Mouse (Mus musculus) induced T-regulatory cell, adult 2 months (primary cell): ENCODE measurements at regions not wholly inside any gene's neighbourhood (a gene's known extent, or its start where the extent isn't known, plus 50 kb on each side); places are given as distances from the start of the nearest gene placed in this dataset.

Source experiments
- DNase-seq: peaks from one replicate; pipeline ENCODE4 v3.0.0-alpha.2; 2012; ENCODE audit warnings: low read depth

DNA sequence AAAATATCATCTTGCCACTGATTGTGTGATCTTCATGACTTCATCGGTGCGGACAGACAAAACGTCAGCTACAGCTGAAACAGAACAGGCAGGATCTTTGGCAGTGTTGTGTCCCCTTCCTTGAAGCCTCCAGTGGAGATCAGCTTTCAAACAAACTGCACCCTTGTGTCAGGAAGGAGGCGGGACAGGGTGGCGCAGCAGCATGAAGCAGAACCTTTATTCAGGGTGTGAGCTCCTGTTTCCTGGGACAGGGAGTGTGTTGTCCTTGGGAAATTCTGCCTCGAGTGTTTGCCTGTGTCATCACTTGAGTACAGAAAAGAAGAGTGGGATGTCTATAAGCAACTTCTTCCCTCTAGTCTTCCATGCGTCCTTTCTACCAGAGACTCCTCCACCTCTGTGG, 232.7 kb upstream of the A1bg start:
- no peak for DNase-seq

DNA sequence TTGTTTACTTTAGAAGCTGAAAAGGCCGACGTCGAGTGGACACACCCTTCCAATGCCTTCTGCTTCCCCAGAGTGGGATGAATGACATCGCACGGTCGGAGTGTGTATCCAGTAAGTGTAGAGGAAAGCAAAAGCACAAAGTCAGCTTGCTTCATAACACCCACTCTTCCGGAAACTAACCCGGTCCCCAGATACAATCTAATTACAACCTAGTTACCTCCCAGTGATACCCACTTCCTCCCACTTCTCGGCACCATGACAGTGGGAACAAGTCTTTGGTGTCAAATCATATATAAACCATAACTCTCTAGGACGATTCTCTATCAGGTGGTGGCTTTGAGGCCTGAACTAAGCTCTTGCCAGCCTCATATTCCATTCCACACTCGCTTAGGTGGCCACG, 231.4 kb upstream of the A1bg start:
- peak; percentile 46 for DNase-seq

DNA sequence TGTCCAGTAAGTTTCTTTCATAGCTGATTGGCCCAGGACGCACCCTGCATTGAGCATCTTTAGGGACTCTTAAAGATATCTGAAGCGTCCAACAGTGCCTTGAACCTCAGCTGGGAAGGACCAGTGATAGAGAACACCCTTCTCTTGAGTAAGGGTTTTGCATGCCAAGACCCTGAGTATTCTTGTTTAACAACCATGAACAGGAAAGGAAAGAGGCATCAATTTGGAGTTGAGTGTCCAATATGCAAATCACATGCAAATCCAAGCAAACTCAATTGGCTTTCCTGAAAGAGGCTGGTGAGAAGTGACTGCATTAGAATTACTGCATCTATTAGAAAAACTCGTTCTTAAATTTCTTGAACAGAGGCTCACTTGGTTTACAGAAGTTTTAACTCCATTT, 220.0 kb upstream of the A1bg start:
- no peak for DNase-seq

DNA sequence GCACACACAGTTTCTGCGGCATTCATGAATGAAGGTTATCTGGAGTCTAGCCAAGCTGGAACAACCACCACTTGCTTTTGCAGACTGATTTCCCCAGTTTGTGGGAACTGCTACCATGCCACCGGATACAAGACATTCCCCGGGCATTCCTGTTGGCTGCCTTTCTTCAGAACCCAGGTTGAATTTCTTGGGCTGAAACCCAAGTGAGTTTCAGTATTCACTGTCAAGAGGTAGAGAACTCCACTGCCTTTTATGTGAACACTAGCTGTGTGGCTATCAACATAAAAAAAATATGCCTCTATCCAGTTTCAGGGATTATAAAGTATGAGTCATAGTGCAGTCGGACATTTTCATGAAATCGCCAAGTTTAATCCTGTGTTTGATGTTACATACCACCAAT, 216.3 kb upstream of the A1bg start:
- no peak for DNase-seq

DNA sequence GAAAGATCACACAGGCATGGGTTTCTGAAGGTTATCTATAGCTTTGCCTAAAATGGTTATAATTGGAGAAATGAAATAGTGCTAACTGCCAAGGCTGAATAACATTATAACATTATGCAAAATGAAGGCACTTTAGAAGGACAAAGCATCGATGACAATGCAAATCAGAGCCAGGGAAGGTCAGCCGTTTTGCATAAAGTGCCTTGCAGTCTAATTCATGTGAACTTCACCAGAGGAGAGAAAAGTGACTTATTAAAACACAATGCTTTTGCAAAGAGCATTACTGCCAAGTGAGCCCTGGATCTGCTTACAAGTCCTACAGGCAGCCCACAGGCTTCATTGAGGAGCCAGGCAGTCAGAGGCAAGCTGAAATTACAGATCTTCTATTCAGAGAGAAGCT, 214.0 kb upstream of the A1bg start:
- no peak for DNase-seq

DNA sequence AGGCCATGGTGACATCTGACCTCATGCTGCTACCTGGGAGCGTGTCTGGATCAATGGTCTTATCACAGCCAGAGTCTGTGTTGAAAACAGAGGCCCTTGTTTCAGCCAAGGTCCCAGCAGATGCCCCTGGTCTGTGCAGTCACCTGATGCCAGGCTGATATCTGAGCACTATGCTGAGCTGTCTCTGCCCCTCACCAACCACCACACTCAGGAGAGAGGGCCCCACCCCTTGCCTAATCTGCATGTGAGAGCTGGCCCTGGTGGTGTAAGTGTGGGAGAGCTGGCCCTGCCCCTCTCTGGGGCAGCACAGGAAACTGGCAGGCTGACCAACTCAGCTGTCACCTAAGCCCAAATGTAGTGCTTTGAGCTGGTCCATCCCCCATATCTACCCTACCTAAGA, 210.5 kb upstream of the A1bg start:
- no peak for DNase-seq

DNA sequence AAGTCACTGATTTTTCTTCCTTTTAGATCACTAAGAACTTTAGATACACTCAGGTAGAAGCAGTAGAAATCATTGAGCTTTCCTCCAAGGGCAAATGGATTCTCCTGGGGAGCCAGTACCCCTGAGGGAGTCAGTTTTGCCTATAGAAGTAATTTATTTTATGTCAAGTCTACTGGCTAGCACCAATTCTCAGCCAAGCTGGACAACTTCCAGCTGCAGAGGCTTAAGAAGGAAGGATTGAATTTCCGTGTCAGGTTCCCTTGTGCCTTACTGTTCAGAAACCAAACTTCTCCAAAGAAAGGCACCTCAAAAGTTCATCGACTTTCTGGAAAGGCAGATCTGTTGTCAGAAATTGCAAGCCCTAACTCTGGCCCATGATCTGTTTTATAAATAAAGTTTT, 205.2 kb upstream of the A1bg start:
- DNase-seq, result no peak

DNA sequence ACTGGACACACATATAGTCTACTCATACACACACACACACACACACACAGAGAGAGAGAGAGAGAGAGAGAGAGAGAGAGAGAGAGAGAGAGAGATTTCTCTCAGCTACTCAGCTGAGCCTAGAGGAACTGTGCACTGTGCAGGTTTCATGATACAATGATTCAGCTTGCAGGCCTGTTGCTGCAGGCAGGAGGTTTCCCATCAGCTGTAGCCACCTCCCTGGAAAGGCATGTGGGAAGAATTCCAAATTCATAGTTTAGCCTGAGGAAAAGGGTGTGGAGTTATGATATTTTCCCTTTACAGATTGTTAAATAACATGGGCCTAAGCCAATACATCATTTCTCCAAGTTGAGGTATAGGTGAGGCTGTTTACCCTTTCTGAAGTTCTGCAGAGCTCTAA, 204.3 kb upstream of the A1bg start:
- no peak for DNase-seq

DNA sequence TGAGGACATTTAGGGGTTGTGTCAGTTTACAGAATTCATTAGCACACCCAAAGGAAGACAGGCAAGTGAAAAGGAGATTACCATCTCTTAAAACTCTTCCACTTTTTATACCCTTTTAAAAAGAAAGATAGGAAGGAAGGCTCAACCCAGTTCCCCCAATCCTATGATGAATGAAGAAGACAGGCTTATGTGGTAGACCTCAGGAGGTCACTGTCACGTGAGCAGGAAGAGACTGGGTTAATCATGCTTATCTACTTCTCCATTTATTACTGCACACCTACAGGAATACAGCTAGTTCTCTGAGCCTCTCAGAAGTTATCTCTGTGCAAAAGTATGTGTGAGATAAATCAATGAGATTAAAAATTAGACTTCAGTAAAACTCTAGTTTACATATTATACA, 194.1 kb upstream of the A1bg start:
- DNase-seq, result no peak

DNA sequence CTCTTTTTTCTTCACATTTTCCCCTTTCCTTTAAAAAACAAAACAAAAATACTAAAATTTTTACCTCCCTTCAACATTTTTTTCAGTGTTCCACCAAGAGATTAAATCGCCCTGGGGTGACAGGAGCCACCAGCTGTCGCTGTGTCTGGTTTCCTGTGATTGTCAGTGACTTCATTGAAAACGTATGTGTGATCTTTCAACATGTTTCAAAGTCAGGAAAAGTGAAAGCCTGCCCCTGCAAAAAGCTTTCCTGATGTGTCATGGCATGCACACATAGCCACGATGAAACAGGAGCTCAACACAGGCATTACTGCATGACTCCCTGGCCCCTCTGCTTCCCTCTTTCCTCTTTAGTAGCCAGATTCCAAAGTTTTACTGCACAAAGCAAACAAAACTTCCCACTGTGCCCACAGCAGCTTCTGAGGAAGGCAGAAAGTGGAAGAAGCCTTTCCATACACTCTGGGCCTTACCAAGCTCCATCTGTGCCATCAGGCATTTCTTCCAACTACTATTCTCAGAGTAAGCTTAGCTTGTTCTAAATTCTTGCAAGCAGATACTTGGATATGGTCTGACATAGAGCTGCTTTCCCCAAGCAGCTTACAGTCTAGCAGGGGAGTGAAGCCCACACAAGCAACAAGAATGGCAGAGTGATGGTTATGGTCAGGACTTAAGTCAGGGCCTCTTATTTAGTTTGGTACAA, 186.8 kb upstream of the A1bg start:
- DNase-seq, result no peak

DNA sequence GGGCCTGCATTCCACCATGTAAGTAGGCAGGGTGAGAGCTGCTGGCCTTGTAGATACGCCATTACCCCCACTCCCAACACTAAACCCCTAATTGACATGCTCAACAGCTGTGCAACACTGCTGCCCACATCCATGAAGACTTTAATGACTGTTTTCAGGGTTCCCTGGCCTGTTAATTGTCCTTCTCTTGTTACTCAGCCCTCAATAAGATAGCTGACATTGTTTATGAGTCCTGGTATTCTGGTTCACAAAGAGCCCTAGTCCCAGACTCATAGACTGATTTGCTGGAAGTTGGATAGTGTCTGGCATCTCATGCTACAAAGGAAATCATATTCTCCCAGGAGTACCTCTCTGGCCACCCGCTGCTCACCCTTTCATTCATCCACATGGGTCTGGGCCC, 186.1 kb upstream of the A1bg start:
- no peak for DNase-seq

DNA sequence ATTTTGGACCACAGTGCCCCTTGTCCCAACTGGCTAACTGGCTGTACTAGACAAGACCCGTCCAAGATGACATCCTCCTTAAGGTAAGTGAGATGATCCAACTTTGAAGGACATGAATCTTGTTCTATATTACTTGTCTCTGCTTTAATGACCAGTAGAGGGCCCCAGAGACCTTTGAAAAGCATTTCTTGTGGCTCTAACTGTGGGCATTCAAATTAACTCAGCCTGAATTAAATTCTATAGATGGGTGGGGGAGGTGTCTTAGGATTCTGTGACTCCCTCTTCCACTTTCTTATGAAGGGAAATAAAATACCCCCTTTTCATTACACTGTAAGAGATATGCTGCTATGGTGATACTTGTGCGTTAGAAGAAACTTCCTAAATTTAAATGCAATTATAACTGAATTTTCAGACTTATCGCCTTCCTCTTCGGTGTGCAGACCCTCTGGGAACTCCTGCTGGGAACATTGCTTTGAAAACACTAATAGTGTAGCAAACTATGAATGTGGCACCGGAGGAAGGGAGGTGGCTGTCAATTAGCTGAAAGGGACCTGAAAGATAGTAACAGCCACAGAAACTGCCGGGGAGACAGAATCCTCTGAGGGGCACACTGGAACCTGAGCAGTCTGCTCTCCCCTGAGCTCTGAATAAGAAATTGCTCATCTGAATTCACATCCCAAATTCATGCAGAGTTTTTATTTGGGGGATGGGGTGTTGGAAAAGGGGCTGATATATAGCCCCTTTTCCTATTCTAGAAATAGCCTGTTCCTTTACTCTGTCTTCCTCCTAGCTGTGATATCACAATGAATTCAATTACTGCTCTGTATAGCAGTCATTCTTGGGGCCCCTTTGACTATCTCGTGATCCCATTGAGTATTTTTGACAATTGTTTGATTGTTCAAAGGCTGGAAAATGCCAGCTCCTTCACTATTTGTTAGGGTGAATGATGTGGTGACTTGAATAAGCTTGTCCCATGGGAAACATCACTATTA, 179.9 kb upstream of the A1bg start:
- peak; percentile 61 for DNase-seq

DNA sequence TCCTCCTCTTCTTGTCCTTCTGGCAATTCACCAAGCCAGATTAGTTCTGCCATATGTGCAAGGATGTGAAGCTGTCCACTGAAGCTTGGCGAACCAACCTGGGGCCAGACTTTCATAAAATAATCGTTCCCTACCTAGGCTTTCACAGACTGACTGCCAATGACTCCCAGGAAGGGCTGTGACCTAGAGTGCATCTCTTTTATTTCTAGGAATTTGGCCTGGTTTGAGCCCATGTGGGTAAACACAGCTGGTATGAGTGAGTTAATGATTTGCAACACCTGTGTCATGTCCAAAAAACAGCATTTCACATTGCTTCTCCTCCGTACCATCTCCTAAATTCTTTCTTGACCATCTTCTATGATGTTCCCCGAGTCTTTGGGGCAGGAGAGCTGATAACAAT, 178.0 kb upstream of the A1bg start:
- DNase-seq, result no peak

DNA sequence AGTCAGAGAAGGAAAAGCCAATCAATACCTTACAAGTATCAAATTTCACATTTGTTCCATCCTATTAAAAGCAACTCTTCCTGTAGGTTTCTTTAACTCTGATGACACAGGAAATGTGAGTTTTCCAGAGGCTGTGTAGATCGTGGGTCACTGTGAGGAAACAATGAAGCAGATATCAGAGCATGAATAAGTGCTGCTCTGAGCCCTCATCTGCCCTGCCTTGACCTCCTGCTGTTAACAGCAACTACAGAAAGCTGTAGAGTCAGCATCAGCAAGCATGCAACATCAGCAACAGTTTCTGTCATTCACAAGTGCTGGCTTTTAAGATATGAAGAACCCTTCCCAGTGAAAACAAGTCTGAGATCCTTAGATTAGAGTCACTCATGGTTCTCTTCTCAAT, 176.2 kb upstream of the A1bg start:
- DNase-seq, result no peak

DNA sequence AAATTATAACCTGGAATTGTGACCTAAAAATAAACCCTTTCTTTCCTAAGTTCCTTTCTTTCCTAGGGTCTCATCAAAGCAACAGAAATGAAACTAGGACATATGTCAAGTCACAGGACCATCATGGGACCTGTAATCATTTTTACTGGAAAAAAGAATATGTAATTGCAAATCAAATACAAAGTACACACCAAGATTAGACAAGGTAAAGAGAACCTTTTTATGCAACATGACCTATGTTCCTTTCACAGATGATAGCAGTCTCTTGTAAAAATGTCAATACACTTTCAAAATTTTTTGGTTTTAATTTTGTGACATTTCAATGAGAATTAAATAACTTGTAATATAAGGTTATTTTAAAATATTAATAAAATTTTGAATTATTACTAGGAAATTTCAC, 175.7 kb upstream of the A1bg start:
- no peak for DNase-seq

DNA sequence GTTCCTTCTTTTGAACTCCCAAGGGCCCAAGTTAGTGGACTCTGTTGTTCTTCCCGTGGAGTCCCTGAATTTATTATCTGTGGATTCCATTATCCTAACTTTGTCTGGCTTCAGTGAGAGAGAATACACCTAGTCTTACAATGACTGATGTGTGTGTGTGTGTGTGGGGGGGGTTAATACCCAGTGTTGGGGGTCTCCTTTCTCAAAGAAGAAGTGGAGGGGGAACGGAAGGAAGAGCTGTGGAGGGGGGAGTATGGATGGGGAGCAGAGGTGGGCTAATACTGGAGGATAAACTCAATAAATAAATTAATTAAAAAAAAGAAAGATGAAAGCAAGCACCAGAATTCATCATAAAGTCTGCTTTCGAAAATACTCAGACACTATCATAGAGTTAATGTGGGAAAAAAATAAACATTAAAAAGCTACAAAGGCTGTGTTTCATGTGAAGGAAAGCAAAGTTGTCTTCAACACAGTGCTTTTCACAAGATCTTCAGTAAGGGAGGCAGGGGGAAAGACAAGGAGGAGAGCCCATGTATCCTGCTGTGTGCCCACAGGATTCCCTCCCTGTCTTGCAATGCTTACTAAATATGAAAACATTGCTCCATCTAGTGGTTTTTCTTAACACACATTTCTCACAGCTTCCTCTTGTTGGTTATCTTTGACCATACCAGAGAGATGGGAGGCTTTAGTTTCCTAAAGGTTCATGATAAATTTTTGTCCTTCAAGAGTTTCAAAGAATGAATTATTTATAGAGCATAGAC, 173.4 kb upstream of the A1bg start:
- peak; percentile 6 for DNase-seq

DNA sequence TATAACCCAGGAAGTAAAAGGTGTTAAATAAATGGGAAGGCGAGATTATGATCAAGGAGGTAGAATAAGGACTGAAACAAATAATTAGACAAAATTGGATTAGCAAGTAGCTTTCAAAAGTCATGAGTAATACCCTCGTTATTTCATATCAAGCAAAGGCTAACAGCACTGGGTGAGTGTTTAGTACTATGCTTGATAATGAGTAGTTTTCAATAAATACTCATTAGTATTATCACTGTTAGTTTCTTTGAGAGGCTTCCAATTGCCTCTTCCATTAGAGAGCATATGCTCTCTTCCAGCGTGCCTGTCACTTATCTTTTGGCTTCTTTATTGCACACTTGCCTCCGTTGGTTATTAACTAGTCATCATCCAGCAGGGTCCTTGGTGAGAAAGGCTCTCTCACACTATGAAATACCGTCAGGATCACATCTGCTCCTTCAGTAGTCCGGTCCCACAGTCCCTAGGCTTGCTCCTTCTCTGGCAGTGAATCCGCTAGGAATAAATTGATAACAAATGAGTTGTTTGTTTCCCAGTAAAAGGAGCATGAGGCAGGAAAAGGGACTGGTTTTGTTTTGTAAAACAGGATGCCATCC, 132.3 kb upstream of the A1bg start:
- DNase-seq, result no peak

DNA sequence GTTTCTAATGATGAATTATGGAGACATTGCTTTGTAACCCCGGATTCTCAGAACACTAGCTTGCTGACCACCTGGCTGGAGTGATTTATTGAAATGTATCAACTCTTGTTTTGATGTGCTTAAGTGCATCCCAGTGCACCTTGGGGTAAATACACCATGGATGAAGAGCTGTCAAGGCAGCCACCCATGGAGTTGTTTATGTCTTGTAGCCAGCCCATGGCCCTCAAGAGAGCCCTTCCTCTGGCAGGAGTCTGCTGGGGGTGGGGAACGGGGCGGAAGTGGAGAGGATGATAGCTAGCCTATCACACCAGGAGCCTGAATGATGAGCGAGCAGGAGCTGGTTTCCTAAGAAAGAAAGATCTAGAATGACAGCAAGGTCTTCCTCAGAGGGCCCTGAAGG, 128.6 kb upstream of the A1bg start:
- DNase-seq, result no peak

DNA sequence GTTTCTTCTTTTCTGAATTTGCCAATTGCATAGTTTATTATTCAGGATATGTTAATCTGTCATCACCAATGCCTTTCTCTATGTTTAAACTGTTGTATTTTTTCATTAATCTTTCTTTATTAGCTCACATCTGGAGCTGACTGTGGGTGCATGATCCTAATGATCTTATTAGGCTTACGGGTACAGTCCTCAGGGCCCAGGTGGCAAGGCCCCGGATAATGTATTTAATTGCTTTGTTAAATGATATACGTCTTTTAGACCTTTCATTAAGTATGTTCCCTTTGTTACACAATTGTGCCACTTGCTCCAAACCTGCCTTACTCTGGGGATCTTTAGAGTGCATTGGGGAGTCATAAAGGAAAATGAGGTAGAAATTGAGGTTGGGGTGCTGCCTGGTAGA, 86.7 kb upstream of the A1bg start:
- DNase-seq, result no peak

DNA sequence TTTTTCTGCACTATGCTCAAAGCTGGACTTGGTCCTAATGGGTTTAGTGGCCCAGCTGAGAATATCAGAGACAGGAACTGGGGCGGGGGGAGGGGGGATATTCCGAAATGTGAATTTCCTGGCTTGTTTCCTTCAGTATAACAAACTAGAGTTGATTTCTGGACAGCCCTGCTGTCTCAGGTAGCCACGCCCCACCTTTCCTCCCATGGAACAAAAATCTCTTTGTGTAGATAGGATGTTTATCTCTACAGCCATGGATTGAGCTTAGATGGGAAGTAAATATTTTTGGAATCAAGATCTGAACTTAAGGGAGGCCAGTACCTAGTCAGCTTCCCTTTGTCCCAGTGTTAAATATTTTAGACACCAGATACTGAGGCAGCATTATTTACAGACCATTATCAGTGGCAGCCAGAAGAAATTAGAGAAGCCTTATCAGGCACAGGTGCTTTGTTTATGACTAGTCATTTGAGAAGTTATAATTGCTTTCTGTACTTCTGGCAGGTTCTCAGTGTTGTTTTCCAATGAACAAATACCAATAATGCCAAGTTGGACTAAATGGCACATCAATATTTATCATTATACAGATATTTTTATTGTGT, 84.7 kb upstream of the A1bg start:
- DNase-seq, result no peak

DNA sequence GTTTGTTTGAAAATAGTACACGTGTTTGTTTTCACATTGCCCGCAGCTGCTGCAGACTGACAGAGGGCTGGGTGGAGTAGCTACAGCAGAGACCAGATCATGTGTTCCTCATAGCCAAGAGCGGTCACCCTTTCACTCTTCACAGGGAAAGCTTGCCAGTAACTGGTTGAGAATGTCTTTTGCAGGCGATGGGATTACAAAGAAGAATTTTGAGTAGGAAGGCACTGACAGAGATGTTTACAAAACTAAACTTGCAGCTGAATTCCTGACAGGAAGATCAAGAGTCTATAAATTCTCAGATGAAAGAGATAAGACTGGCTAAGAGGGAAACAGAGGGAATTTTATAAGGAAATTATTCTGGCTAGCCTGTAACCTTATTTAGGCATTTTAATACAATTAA, 83.8 kb upstream of the A1bg start:
- DNase-seq, result no peak
